Mouse (Mus musculus) liver (tissue): ENCODE measurements around the gene Pop4.

ENCODE experiments used
- DNase-seq: peaks from one replicate; pipeline ENCODE4 v3.0.0-alpha.2; 2020; ENCODE audit warnings: mixed read lengths

Gene Pop4

DNA sequence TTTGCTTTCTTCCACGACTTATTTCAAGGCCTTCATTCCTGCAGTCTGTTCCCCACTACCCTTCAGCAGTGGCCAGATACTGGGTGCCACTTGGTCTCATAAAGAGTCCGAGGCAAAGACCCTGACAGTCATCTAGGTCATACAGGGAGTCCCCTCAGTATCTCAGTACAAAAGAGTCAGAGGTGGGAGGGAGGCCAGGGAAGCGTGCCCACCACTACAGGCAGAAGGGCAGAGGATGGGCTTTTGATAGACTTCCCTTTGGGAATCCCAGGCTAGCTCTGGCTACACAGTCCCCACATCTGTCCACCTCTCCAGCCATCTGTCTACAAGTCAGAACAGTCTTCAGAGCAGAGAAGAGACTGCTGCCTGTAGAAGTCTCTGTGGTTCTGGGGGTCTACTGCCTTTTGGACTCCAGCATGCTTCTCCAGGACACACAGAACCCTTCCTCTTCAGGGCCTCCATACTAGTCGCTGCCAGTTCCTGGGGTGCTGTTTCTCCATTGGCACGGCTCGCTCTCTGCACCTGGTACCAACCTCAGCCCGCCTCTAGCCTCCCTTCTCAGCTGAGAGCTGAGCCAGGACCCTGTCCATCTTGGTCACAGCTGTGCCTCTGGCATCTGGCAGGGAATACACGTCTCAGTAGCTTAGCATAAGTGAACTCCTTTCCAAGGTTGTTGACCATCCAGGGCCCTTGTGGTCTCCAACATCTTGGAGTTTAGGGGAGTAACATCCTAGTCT is 52.4 kb downstream of the Pop4 start:
- no peak for DNase-seq

DNA sequence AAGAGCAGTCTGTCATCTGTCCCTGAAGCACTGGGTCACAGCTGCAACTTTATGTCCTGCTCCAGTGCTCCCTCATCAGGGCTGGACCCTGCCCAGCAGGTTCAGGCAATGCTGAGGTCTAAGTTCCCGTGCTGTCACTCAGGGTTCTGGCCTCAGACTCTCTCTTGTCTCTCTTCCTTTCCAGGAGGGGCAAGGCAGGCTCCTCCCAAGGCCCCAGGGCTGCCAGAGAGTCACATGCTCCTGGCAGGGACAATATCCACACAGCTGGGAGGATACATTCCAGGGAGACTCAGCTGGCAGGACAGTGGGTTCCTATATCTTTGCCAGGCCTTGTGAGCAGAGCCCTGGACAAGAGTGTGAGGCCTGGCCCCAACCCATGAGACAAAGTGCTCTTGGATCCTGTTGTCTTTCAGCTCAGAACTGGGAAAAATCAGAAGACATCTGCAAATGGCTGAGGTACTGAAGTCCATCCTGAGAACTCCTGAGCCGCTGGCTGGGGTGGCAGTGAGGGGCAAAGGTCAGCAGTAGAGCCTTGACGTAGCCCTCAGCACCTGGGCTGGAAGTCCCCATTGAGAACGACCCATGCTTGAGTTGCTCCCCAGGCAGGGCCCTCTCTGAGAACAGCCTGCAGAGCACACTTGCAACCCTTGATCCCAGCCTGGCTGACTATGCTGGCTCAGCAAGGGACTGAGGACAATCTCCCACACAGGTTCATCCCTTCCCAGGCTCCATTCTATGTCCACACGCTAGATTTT is 53.6 kb downstream of the Pop4 start:
- no peak for DNase-seq

DNA sequence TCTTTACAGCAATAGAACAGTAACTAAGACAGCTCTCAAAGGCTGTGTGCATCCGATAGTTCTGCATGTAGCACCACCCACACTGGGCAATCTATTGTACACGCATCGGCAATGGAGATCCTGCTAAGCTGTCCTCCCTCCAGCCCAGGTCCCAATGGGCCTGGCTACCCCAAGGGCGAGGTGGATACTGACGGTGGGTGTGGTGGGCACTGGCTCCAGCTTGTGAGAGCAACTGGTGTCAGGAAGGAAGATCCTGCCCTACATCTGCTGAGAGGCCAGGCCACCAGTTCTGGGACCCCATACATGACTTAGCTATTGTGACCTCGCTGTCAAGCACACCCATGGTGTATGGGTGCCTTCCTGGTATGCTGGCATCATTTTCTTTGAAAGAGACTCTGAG is 55.5 kb downstream of the Pop4 start:
- DNase-seq: no peak

DNA sequence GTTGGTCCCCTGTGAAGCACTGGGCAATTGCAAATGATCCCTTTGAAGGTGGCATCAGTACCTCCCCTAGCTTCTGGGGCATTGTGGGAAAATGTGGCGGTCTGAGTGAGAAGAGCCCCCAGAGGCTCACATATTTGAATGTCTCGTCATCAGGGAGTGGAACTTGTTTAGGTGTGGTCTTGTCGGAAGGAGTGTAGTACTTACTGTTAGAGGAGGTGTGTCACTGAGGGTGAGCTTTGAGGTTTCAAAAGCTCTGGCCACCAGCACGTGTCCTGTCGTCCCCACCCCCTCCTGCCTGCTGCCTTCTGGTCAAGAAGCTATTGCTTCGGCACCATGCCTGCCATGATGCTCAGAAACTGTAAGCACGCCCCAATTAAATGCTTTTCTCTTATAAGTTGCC is 55.9 kb downstream of the Pop4 start:
- DNase-seq: no peak

DNA sequence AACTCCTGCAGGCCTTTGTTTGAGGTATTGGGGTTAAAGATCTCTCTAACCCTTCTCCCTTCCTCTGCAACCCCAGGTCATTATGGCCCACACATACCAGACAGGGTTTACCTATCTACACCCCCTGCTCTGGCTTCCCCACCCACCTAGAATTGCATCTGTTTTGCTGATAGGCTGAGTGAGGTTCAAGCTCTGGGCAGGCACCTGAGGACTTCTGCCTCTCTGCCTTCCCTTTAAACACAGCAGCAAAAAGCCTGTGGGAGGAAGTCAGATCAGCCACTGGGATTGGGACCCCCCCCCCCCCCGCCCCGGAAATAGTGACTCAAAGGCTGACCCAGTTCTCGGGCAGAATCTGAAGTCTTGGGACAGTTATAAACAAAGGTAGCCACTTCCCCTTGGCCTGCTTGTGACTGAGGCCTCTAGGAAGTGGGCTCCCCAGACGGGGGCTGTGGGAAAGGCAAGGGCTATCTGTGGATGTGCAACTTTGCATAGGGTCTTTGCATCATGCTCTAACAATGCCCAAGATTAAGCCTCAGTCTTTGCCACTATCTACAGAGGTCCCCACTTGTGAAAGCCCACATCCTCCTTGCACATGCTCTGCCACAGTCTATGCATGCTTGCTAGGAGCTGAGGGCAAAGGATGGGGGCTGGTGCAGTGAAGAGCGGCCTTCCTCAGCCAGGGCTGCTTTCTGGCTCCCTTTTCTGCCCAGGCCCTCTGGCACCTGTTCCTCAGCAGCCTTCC is 56.6 kb downstream of the Pop4 start:
- no peak for DNase-seq

DNA sequence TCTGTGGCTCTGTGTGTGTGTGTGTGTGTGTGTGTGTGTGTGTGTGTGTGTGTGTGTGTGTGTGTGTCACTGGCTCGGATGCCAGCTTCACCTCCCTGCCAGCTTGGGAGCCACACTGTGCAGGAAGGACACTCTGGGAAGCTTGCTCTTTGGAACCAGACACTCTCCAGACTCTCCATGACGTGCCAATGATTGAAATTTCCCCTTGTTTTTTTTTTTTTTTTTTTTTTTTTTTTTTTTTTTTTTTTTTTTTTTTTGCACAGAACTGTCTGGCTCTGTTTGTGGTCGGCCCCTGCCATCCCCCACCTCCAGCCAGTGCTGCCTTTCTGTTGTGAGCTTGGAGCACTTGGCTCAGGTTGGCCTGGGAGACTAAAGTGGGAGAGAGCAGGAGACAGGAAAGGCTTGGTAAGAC is 58.6 kb downstream of the Pop4 start:
- no peak for DNase-seq
